Mouse (Mus musculus): ENCODE measurements around the gene Gm49486. TPM values are rescaled to one million over a fixed set of nuclear protein-coding genes. Genes with fewer than 3 reads are reported as not detected.

Gene Gm49486
- 0.03 and 0.22 TPM in 2 replicates for polyA plus RNA-seq (2012)

GRCm38 (mm10) chr15:79229058-79229821, at the start of gene Gm49486, which contains the start of gene Pick1:
Gene Gm49486, plus strand, starts transcription at chr15:79229391.
Gene Pick1, plus strand, starts transcription at chr15:79229173.

DNA sequence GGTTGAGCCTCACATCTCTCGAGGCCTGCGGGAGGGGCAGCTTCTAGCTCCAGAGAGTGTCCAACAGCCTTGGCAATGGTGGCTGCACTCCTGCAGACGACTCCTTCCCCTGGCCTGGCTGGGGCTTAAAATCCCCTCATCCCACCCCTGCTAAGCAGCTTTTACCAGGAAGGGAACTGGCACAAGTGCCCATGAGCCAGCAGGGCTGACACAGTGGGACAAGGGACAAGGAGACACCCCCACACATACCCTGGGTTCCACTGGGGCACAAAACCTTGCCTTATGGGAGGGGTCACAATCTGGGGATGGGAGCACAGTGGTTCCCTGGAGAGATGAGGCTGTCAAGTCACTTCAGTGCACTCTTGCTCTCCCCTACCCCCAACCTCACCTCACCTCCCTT, 25.5 kb downstream of the Gm49486 start, which contains the start of gene Slc16a8:
Slc16a8 (minus strand) TSS at position 101 of the 400 bp plus-strand sequence.

DNA sequence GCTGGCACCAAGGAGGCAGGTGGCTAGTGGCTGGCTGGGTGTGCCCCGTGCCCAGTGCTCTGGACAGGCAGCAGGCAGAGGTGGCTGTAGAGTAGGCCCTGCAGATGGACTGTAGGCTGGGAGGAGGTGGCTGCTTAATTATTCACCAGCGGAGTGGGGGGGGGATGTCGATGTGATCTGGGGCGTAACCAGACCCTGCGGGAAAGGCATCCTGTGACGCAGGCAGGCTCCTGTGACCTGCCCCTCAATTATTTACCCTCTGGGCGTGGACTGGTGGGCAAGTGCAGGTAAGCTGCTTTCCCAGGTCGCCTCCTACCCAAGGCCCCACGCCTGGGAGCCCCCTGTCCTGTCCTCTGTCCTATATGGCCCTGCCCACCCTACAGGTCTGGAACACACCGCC, 56.2 kb downstream of the Gm49486 start, which contains the start of gene Baiap2l2:
Baiap2l2 (minus strand) TSS at position 139 of the 400 bp plus-strand sequence.

Other genes with a start within 250 kb of the Gm49486 start
- 73.7 and 99.6 TPM in 2 replicates for gene H1f0, start 200.9 kb upstream of the Gm49486 start, polyA plus RNA-seq (2012)
- 3.5 and 4.6 TPM in 2 replicates for gene Galr3, start 187.5 kb upstream of the Gm49486 start, polyA plus RNA-seq (2012)
- 50.6 and 52.5 TPM in 2 replicates for gene Ankrd54, start 166.5 kb upstream of the Gm49486 start, polyA plus RNA-seq (2012)
- 26.5 TPM in 2 replicates for gene Eif3l, start 154.2 kb upstream of the Gm49486 start, polyA plus RNA-seq (2012)
- gene Micall1, start 120.5 kb upstream of the Gm49486 start, polyA plus RNA-seq (2012), result 31.7 and 33.5 TPM in 2 replicates
- 229 and 258 TPM in 2 replicates for gene Polr2f, start 88.4 kb upstream of the Gm49486 start, polyA plus RNA-seq (2012)
- 0.46 and 0.53 TPM in 2 replicates for gene 1700088E04Rik, start 88.1 kb upstream of the Gm49486 start, polyA plus RNA-seq (2012)
- gene Sox10, start 64.2 kb upstream of the Gm49486 start, polyA plus RNA-seq (2012), result 0.08 TPM in 1 of 2 replicates, not detected in the other
- gene Pick1, start 218 bp upstream of the Gm49486 start, polyA plus RNA-seq (2012), result 16.8 and 19.5 TPM in 2 replicates
- not detected in 2 replicates for gene Slc16a8, start 25.4 kb downstream of the Gm49486 start, polyA plus RNA-seq (2012)
- gene Baiap2l2, start 56.1 kb downstream of the Gm49486 start, polyA plus RNA-seq (2012), result 1.5 TPM in 2 replicates
- 25.5 and 39.2 TPM in 2 replicates for gene Pla2g6, start 99.0 kb downstream of the Gm49486 start, polyA plus RNA-seq (2012)
- 34.6 and 40.8 TPM in 2 replicates for gene Maff, start 117.2 kb downstream of the Gm49486 start, polyA plus RNA-seq (2012)
- gene Tmem184b, start 174.2 kb downstream of the Gm49486 start, polyA plus RNA-seq (2012), result 62.5 and 64.0 TPM in 2 replicates
- 104 and 129 TPM in 2 replicates for gene Csnk1e, start 226.2 kb downstream of the Gm49486 start, polyA plus RNA-seq (2012)

Data from megakaryocyte-erythroid progenitor cell, adult 5 weeks (primary cell).